Mouse (Mus musculus): ENCODE measurements around the gene Tmcc3.

- TF ChIP-seq POLR2A (IDR thresholded peaks at IDR 0.05; ENCODE audit: borderline replicate concordance, low read depth, low read length) (no peak), CTCF (IDR thresholded peaks at IDR 0.05; ENCODE audit: low read depth, low read length) (no peak)
Measured at GRCm38 (mm10) chr10:94631541-94632113, 319.9 kb downstream of the Tmcc3 start.

Measured in bone marrow macrophage, adult 2 months (primary cell).